Mouse (Mus musculus) midbrain, embryonic 12.5 days (tissue): ENCODE measurements at regions not wholly inside any gene's neighbourhood (a gene's known extent, or its start where the extent isn't known, plus 50 kb on each side); places are given as distances from the start of the nearest gene placed in this dataset.

ENCODE experiments used
- ATAC-seq: fragments of 200-750 bp; cut with Nextera tagmentation; 2 replicates; pipeline ENCODE4 v1.8.0; 2017; ENCODE audit warnings: low read depth, moderate TSS enrichment, moderate library complexity; ENCODE audit not compliant: low FRiP score
- H3K27ac ChIP-seq: fragments of 300-500 bp; sonication (generic); replicated peaks from 2 replicates; pipeline ENCODE4 v1.5.1; 2016; ENCODE audit warnings: mild to moderate bottlenecking
- H3K27me3 ChIP-seq: fragments of 300-500 bp; sonication (generic); 2 replicates; pipeline ENCODE4 v1.6.1; 2016; ENCODE audit warnings: mild to moderate bottlenecking
- H3K36me3 ChIP-seq: fragments of 300-500 bp; sonication (generic); 2 replicates; pipeline ENCODE4 v1.6.1; 2016
- H3K4me1 ChIP-seq: fragments of 300-500 bp; sonication (generic); 2 replicates; pipeline ENCODE4 v1.6.1; 2016
- H3K4me2 ChIP-seq: fragments of 300-500 bp; sonication (generic); replicated peaks from 2 replicates; pipeline ENCODE4 v1.6.1; 2016; ENCODE audit warnings: mild to moderate bottlenecking, moderate library complexity
- H3K4me3 ChIP-seq: fragments of 300-500 bp; sonication (generic); 2 replicates; pipeline ENCODE4 v1.5.1; 2016; ENCODE audit warnings: mild to moderate bottlenecking
- H3K9ac ChIP-seq: fragments of 300-500 bp; sonication (generic); replicated peaks from 2 replicates; pipeline ENCODE4 v1.6.1; 2016; ENCODE audit warnings: mild to moderate bottlenecking, moderate library complexity
- H3K9me3 ChIP-seq: fragments of 300-500 bp; sonication (generic); 2 replicates; pipeline ENCODE4 v1.6.1; 2016; ENCODE audit warnings: mild to moderate bottlenecking
- WGBS: fragments of 180-500 bp; shearing (Covaris S2); methylation state at CpG from one replicate; pipeline ENCODE4 v1.1.7; 2016; 5-methylcytosine and 5-hydroxymethylcytosine counted together

DNA sequence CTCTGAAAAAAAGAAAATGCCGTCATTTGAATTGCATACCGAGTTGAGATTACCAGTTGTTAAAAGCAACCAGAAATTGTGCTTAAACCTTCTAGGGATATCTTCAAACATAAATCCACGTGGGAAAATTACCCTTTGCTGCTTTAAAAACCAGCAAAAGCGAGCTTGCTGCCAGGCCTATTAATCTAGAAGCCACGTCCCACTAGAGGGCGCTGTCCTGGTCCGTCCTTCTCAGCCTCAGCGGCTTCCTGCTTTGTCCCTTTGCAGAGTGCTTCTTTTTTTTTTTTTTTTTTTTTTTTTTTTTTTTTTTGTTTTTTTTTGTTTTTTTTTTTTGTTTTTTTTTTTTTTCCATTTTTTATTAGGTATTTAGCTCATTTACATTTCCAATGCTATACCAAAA, 173.9 kb downstream of the Cand1 start:
- Histone ChIP-seq H3K4me2 (no peak overlapping the region), H3K9ac (no peak overlapping the region), H3K4me1 (peaks cover 4% of the 10 kb centered on the region; the same call in 1 of the 2 replicates), H3K36me3 (no peaks in the 10 kb centered on the region), H3K9me3 (0 out of 2 replicates have a peak, but pooled peaks cover 3% of the 10 kb centered on the region), H3K4me3 (no peak overlapping the region), H3K27me3 (no peaks in the 10 kb centered on the region), H3K27ac (no peak overlapping the region)
- no peak for ATAC-seq
- 27% methylated on average over 8 of the region's 8 CpGs for WGBS

DNA sequence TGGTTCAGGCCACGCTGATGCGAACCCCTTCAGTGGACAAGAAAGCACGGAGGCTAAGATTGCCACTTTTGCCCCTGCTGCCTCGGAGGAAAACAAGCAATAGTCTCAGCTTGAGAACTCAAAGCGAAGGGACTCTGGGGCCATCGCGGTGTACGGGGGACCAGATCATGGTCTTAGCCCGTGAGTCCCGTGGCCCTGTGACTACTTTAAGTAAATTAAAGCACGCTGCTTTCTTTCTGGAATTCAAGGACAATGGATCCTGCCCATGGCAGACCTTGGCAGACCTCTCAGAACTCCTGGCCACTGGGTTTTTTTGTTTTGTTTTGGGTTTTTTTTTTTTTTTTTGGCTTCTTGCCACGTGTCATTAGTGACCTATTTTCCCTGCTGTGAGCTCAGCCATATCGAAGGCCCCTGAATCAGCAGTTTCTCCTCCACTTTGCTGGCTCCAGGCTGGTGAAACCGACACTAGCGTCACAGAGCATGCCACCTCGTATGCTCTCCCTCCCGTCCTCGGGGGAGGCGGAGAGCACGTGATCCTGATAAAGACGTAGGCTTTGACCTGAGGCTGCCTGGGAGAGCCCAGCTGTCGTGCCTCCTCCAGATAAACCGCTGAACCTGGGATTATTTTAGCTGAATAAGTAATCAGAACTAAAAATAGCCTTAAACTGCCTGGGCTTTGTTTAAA, 174.6 kb downstream of the Cand1 start:
- Histone ChIP-seq H3K9me3 (0 out of 2 replicates have a peak, but pooled peaks cover 3% of the 10 kb centered on the region), H3K4me1 (peaks cover 4% of the 10 kb centered on the region; the same call in 1 of the 2 replicates), H3K9ac (no peak overlapping the region), H3K4me3 (no peak overlapping the region), H3K4me2 (no peak overlapping the region; the same call in 1 of the 2 replicates), H3K27ac (peak overlapping the region; percentile 15), H3K36me3 (no peaks in the 10 kb centered on the region), H3K27me3 (no peaks in the 10 kb centered on the region)
- 48% methylated on average over 23 of the region's 23 CpGs for WGBS
- peak; percentile 89 for ATAC-seq

- WGBS: 72% methylated on average over 12 of the region's 12 CpGs
- Histone ChIP-seq H3K4me2 (no peak overlapping the region), H3K36me3 (no peaks in the 10 kb centered on the region), H3K27ac (no peak overlapping the region), H3K9me3 (0 out of 2 replicates have a peak, but pooled peaks cover 3% of the 10 kb centered on the region), H3K27me3 (no peaks in the 10 kb centered on the region), H3K9ac (no peak overlapping the region), H3K4me3 (no peak overlapping the region), H3K4me1 (peaks cover 4% of the 10 kb centered on the region; the same call in 1 of the 2 replicates)
- 0 out of 2 replicates have a peak, but pooled peaks have one; percentile 2 for ATAC-seq
Observed at GRCm38 (mm10) chr10:119064218-119064617, 175.6 kb downstream of the Cand1 start.

DNA sequence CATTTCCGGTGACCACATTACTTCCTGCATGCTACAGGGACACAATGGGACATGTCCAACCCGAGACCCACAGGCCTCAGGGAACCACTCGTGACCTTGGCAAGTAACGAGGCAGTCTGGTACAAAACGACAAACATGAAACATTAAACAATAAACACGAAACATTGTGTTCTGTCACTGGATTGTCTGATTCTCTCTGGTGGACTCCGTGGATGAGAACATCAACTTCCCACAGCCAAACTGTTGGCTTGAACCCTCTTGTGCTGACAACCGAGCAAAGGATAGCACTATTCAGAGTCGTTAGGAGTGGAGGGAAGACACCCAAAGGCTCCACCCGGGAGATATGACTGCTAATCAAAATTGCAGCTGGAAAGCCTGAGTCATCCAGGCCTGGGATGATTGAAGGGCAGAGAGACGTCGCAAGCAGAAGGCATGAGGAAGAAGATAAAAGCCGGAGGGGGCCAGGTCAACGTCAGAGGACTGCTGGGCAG, 176.6 kb downstream of the Cand1 start:
- H3K27me3 ChIP-seq: no peaks in the 10 kb centered on the region
- no peak for ATAC-seq
- 88% methylated on average over 14 of the region's 14 CpGs for WGBS
- no peaks in the 10 kb centered on the region for H3K36me3 ChIP-seq
- peaks cover 4% of the 10 kb centered on the region; the same call in 1 of the 2 replicates for H3K4me1 ChIP-seq
- H3K4me2 ChIP-seq: no peak overlapping the region
- 0 out of 2 replicates have a peak, but pooled peaks cover 3% of the 10 kb centered on the region for H3K9me3 ChIP-seq
- H3K9ac ChIP-seq: no peak overlapping the region
- no peak overlapping the region for H3K4me3 ChIP-seq
- H3K27ac ChIP-seq: no peak overlapping the region

- Histone ChIP-seq H3K27ac (no peak overlapping the region), H3K9me3 (no peaks in the 10 kb centered on the region), H3K27me3 (no peaks in the 10 kb centered on the region), H3K36me3 (no peaks in the 10 kb centered on the region), H3K9ac (no peak overlapping the region), H3K4me2 (no peak overlapping the region), H3K4me1 (peaks cover 4% of the 10 kb centered on the region; the same call in 1 of the 2 replicates), H3K4me3 (no peak overlapping the region)
- no peak for ATAC-seq
- WGBS: 91% methylated on average over 13 of the region's 13 CpGs
Observed at GRCm38 (mm10) chr10:119061958-119062599, 177.8 kb downstream of the Cand1 start.

DNA sequence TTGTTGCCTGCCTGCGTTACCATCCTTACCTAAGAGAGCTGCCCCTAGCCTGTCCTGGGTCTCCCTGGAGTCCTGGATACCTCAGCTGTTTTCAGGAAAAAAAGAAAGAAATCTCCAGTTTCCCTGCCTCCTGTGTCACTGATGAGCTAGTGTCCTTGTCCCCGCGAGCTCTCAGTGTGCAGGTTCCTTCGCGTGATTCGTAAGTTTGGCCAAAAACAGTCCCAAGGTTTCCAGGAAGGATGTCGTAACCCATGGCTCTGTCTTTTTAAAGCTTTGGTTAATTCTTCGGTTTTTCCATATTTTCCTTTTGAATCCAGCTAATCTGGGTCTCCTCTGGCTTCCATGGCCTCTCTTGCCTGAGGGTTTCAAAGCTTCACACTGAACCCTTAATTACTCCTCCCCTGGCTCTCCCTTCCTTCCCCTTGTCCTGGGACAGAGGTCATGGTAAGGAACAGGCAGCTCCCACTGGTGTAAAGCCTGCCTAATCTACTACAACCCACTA, 178.5 kb downstream of the Cand1 start:
- no peaks in the 10 kb centered on the region for H3K36me3 ChIP-seq
- peaks cover 4% of the 10 kb centered on the region; the same call in 1 of the 2 replicates for H3K4me1 ChIP-seq
- no peak overlapping the region for H3K4me2 ChIP-seq
- no peak overlapping the region for H3K4me3 ChIP-seq
- 91% methylated on average over 8 of the region's 8 CpGs for WGBS
- H3K9ac ChIP-seq: no peak overlapping the region
- H3K27ac ChIP-seq: no peak overlapping the region
- H3K9me3 ChIP-seq: no peaks in the 10 kb centered on the region
- H3K27me3 ChIP-seq: no peaks in the 10 kb centered on the region
- ATAC-seq: no peak

GRCm38 (mm10) chr10:119058493-119059020, 181.3 kb downstream of the Cand1 start:
- Histone ChIP-seq H3K36me3 (no peaks in the 10 kb centered on the region), H3K9ac (no peak overlapping the region)
- 89% methylated on average over 10 of the region's 10 CpGs for WGBS

DNA sequence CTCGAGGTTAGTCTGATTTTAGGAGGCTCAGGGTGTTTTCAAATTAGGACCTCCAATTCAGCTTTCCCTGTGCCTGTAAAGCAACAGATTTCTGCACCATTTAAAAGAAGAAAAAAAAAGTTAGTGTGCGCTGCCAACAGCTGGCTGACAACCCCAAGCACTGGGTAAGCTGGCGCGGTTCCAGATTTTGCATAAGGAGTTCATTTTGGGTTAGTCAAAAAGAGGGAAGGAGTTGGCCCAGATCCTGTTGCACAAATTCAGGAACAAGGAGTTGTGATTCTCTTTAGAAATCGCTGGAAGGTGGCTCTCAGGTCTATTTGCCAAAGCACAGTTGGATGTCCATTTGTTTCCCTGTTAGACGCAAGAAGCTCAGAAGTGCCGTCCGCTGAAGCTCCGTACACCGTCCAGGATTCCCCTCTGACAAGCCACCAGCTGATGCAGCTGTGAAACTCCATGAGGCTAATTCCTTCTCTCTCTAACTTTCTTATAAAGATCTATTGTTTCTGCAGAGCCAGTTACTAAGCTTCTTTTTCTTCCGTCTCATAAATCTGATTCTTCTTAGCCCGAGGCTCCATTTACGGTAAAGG, 184.6 kb downstream of the Cand1 start:
- no peak overlapping the region for H3K27ac ChIP-seq
- WGBS: 74% methylated on average over 13 of the region's 13 CpGs
- H3K9ac ChIP-seq: no peak overlapping the region
- H3K4me2 ChIP-seq: no peak overlapping the region
- no peak for ATAC-seq
- no peak overlapping the region for H3K4me3 ChIP-seq
- H3K36me3 ChIP-seq: no peaks in the 10 kb centered on the region
- 0 out of 2 replicates have a peak, but pooled peaks cover 4% of the 10 kb centered on the region for H3K4me1 ChIP-seq
- H3K27me3 ChIP-seq: no peaks in the 10 kb centered on the region
- no peaks in the 10 kb centered on the region for H3K9me3 ChIP-seq

More at GRCm38 (mm10) chr10:119058493-119059020, 181.3 kb downstream of the Cand1 start:
- ATAC-seq: no peak
- Histone ChIP-seq H3K9me3 (no peaks in the 10 kb centered on the region), H3K4me1 (0 out of 2 replicates have a peak, but pooled peaks cover 2% of the 10 kb centered on the region), H3K4me3 (no peak overlapping the region), H3K27me3 (no peaks in the 10 kb centered on the region), H3K27ac (no peak overlapping the region), H3K4me2 (no peak overlapping the region)

GRCm38 (mm10) chr10:119054191-119055175, 184.5 kb upstream of the Dyrk2 start:
- no peak overlapping the region for H3K4me2 ChIP-seq
- WGBS: 89% methylated on average over 22 of the region's 22 CpGs
- no peak overlapping the region for H3K27ac ChIP-seq
- no peaks in the 10 kb centered on the region for H3K9me3 ChIP-seq
- H3K4me3 ChIP-seq: no peak overlapping the region
- no peaks in the 10 kb centered on the region for H3K36me3 ChIP-seq
- 0 out of 2 replicates have a peak, but pooled peaks cover 4% of the 10 kb centered on the region for H3K4me1 ChIP-seq
- H3K27me3 ChIP-seq: no peaks in the 10 kb centered on the region
- ATAC-seq: no peak
- no peak overlapping the region for H3K9ac ChIP-seq

GRCm38 (mm10) chr10:119052441-119053041, 182.5 kb upstream of the Dyrk2 start:
- Histone ChIP-seq H3K27me3 (no peaks in the 10 kb centered on the region), H3K4me1 (0 out of 2 replicates have a peak, but pooled peaks cover 4% of the 10 kb centered on the region), H3K4me3 (no peak overlapping the region), H3K9me3 (no peaks in the 10 kb centered on the region), H3K9ac (no peak overlapping the region), H3K4me2 (no peak overlapping the region), H3K27ac (no peak overlapping the region), H3K36me3 (no peaks in the 10 kb centered on the region)
- 78% methylated on average over 1 of the region's 1 CpGs for WGBS
- no peak for ATAC-seq
